Mouse (Mus musculus): Measurements from ENCODE around the gene Slc9b1. TPM values are rescaled to one million over a fixed set of nuclear protein-coding genes. Genes with fewer than 3 reads are reported as not detected.

The Slc9b1 gene
- polyA plus RNA-seq, 1 experiment from 2014 or later = not detected

GRCm38 (mm10) chr3:135397112-135397511 is 49.3 kb downstream of the Slc9b1 start:
- Histone ChIP-seq H3K9me3 (ENCODE audit: control insufficient read depth, low read length) (no peaks in the 10 kb centered on the region), H3K9ac (ENCODE audit: low read depth, low read length) (no peak overlapping the region), H3K4me2 (replicated peaks; ENCODE audit: low read depth, low read length) (no peak overlapping the region), H3K4me1 (replicated peaks; ENCODE audit: control insufficient read depth, insufficient read depth, low read length) (no peaks in the 10 kb centered on the region), H3K27me3 (ENCODE audit: control insufficient read depth, insufficient read depth, low read length) (no peaks in the 10 kb centered on the region), H3K27ac (ENCODE audit: low read depth, low read length) (no peak overlapping the region), H3K4me3 (ENCODE audit: low read depth, low read length) (no peak overlapping the region), H3K36me3 (ENCODE audit: control insufficient read depth, insufficient read depth, low read length) (no peaks in the 10 kb centered on the region)
- ATAC-seq (ENCODE audit: low FRiP score) (no peak), DNase-seq (ENCODE audit: low spot score) (no peak)

DNA sequence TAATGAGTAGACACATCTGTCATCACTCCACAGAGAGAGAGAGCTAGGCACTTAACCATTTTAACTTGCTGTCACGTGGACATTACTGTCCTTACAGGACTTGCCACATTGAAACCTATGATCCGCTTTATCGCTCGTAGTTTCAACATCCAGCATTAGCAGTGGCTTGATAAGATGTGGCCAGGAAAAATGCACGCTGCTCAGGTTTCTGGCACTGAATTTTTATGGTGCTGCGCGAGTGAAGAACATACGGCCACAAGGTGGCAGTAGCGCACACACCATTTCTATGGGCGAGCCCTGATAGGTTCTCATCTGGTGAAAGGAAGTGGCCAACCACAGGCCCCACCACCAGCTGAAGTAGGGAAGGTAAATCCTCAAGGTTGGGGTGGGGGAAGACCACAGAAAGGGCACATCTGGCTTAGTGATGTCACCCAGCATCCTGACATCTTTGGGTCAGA is 54.4 kb downstream of the Slc9b1 start:
- H3K4me2 ChIP-seq (replicated peaks; ENCODE audit: low read depth, low read length) = no peak overlapping the region
- H3K9me3 ChIP-seq (ENCODE audit: control insufficient read depth, low read length) = no peaks in the 10 kb centered on the region
- H3K9ac ChIP-seq (ENCODE audit: low read depth, low read length) = no peak overlapping the region
- H3K4me3 ChIP-seq (ENCODE audit: low read depth, low read length) = no peak overlapping the region
- WGBS = 16% methylated on average over 10 of the region's 10 CpGs
- H3K4me1 ChIP-seq (replicated peaks; ENCODE audit: control insufficient read depth, insufficient read depth, low read length) = no peaks in the 10 kb centered on the region
- H3K27ac ChIP-seq (ENCODE audit: low read depth, low read length) = no peak overlapping the region
- H3K27me3 ChIP-seq (ENCODE audit: control insufficient read depth, insufficient read depth, low read length) = no peaks in the 10 kb centered on the region
- DNase-seq (ENCODE audit: low spot score) = peak; percentile 91
- ATAC-seq (ENCODE audit: low FRiP score) = peak; percentile 78
- no peaks in the 10 kb centered on the region for H3K36me3 ChIP-seq (ENCODE audit: control insufficient read depth, insufficient read depth, low read length)

DNA sequence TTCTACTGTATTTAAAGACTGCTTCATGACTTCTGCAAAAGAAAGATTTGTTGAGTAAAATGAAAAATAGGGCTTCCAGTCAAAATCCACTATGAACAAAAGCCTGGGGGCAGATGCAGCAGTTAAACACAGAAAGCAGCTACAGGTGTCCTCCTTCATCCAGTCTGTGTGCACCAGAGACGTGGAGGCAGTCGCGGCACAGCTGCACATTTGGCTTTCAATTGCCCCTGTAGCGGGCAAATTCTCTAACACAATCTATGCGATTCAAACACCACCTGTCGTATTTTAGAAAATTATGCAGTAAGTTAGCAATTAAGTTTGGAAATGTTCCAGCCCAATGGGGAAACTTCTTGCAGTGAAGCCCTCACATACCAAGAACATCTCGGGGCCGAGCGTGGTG is 55.4 kb downstream of the Slc9b1 start:
- Histone ChIP-seq H3K27ac (ENCODE audit: low read depth, low read length) (no peak overlapping the region), H3K36me3 (ENCODE audit: control insufficient read depth, insufficient read depth, low read length) (no peaks in the 10 kb centered on the region), H3K9ac (ENCODE audit: low read depth, low read length) (no peak overlapping the region), H3K4me3 (ENCODE audit: low read depth, low read length) (no peak overlapping the region), H3K4me2 (replicated peaks; ENCODE audit: low read depth, low read length) (no peak overlapping the region), H3K27me3 (ENCODE audit: control insufficient read depth, insufficient read depth, low read length) (no peaks in the 10 kb centered on the region), H3K4me1 (replicated peaks; ENCODE audit: control insufficient read depth, insufficient read depth, low read length) (no peaks in the 10 kb centered on the region), H3K9me3 (ENCODE audit: control insufficient read depth, low read length) (no peaks in the 10 kb centered on the region)
- WGBS = 91% methylated on average over 9 of the region's 9 CpGs
- DNase-seq (ENCODE audit: low spot score) (no peak), ATAC-seq (ENCODE audit: low FRiP score) (no peak)

DNA sequence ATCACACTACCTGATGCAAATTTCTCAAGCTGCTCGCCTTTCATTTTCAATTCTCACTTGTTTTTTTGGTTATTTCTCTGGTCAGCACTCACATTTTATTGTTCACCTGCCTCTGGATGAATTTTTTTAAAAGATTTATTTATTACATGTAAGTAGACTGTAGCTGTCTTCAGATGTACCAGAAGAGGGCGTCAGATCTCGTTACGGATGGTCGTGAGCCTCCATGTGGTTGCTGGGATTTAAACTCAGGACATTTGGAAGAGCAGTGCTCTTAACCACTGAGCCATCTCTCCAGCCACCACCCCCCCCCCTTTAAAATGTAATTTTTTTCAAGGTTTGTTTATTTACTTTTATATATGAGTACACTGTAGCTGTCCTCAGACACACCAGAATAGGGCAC is 56.0 kb downstream of the Slc9b1 start:
- H3K4me2 ChIP-seq (replicated peaks; ENCODE audit: low read depth, low read length) = no peak overlapping the region
- H3K4me3 ChIP-seq (ENCODE audit: low read depth, low read length) = no peak overlapping the region
- no peaks in the 10 kb centered on the region for H3K9me3 ChIP-seq (ENCODE audit: control insufficient read depth, low read length)
- 78% methylated on average over 5 of the region's 5 CpGs for WGBS
- H3K9ac ChIP-seq (ENCODE audit: low read depth, low read length) = no peak overlapping the region
- H3K4me1 ChIP-seq (replicated peaks; ENCODE audit: control insufficient read depth, insufficient read depth, low read length) = no peaks in the 10 kb centered on the region
- DNase-seq (ENCODE audit: low spot score) (no peak), ATAC-seq (ENCODE audit: low FRiP score) (no peak)
- H3K27me3 ChIP-seq (ENCODE audit: control insufficient read depth, insufficient read depth, low read length) = no peaks in the 10 kb centered on the region
- H3K27ac ChIP-seq (ENCODE audit: low read depth, low read length) = no peak overlapping the region
- H3K36me3 ChIP-seq (ENCODE audit: control insufficient read depth, insufficient read depth, low read length) = no peaks in the 10 kb centered on the region

DNA sequence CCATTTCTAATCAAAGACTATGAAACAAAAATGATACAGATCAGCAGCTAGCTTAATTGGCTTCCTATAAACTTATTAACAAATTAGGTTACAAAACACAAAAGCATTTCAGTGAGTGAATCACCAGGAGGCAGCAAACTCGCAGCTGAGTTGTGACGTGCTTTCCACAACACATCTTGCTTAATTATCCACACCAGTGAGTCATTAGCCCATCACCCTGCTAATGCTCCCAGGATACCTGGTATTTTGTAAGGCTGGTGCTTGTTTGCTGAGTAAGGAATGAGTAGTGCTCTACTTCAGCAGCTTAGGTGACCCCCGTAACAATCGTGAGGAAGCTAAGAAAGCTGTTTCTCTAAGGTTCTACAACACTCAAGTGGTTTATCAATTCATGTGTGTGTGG is 56.8 kb downstream of the Slc9b1 start:
- no peak overlapping the region for H3K9ac ChIP-seq (ENCODE audit: low read depth, low read length)
- 85% methylated on average over 4 of the region's 4 CpGs for WGBS

GRCm38 (mm10) chr3:135407351-135407750 is 59.5 kb downstream of the Slc9b1 start:
- Histone ChIP-seq H3K9ac (ENCODE audit: low read depth, low read length) (no peak overlapping the region), H3K9me3 (ENCODE audit: control insufficient read depth, low read length) (no peaks in the 10 kb centered on the region), H3K4me1 (replicated peaks; ENCODE audit: control insufficient read depth, insufficient read depth, low read length) (no peaks in the 10 kb centered on the region), H3K27ac (ENCODE audit: low read depth, low read length) (no peak overlapping the region), H3K4me3 (ENCODE audit: low read depth, low read length) (no peak overlapping the region), H3K36me3 (ENCODE audit: control insufficient read depth, insufficient read depth, low read length) (0 out of 2 replicates have a peak, but pooled peaks cover 3% of the 10 kb centered on the region), H3K4me2 (replicated peaks; ENCODE audit: low read depth, low read length) (no peak overlapping the region), H3K27me3 (ENCODE audit: control insufficient read depth, insufficient read depth, low read length) (no peaks in the 10 kb centered on the region)
- DNase-seq (ENCODE audit: low spot score) (no peak), ATAC-seq (ENCODE audit: low FRiP score) (no peak)
- 87% methylated on average over 8 of the region's 9 CpGs for WGBS

More for the DNA sequence above, 56.8 kb downstream of the Slc9b1 start:
- DNase-seq (ENCODE audit: low spot score) = no peak
- H3K36me3 ChIP-seq (ENCODE audit: control insufficient read depth, insufficient read depth, low read length) = 0 out of 2 replicates have a peak, but pooled peaks cover 2% of the 10 kb centered on the region
- no peaks in the 10 kb centered on the region for H3K27me3 ChIP-seq (ENCODE audit: control insufficient read depth, insufficient read depth, low read length)
- no peaks in the 10 kb centered on the region for H3K4me1 ChIP-seq (replicated peaks; ENCODE audit: control insufficient read depth, insufficient read depth, low read length)
- H3K4me2 ChIP-seq (replicated peaks; ENCODE audit: low read depth, low read length) = no peak overlapping the region
- H3K27ac ChIP-seq (ENCODE audit: low read depth, low read length) = no peak overlapping the region
- H3K9me3 ChIP-seq (ENCODE audit: control insufficient read depth, low read length) = no peaks in the 10 kb centered on the region
- no peak overlapping the region for H3K4me3 ChIP-seq (ENCODE audit: low read depth, low read length)
- no peak for ATAC-seq (ENCODE audit: low FRiP score)

GRCm38 (mm10) chr3:135409219-135409618 is 61.4 kb downstream of the Slc9b1 start:
- Histone ChIP-seq H3K4me1 (replicated peaks; ENCODE audit: control insufficient read depth, insufficient read depth, low read length) (no peaks in the 10 kb centered on the region), H3K4me2 (replicated peaks; ENCODE audit: low read depth, low read length) (no peak overlapping the region), H3K27ac (ENCODE audit: low read depth, low read length) (no peak overlapping the region), H3K36me3 (ENCODE audit: control insufficient read depth, insufficient read depth, low read length) (0 out of 2 replicates have a peak, but pooled peaks cover 3% of the 10 kb centered on the region), H3K27me3 (ENCODE audit: control insufficient read depth, insufficient read depth, low read length) (no peaks in the 10 kb centered on the region), H3K4me3 (ENCODE audit: low read depth, low read length) (no peak overlapping the region), H3K9ac (ENCODE audit: low read depth, low read length) (no peak overlapping the region), H3K9me3 (ENCODE audit: control insufficient read depth, low read length) (no peaks in the 10 kb centered on the region)
- no peak for DNase-seq (ENCODE audit: low spot score)
- no peak for ATAC-seq (ENCODE audit: low FRiP score)
- 99% methylated on average over 5 of the region's 5 CpGs for WGBS

DNA sequence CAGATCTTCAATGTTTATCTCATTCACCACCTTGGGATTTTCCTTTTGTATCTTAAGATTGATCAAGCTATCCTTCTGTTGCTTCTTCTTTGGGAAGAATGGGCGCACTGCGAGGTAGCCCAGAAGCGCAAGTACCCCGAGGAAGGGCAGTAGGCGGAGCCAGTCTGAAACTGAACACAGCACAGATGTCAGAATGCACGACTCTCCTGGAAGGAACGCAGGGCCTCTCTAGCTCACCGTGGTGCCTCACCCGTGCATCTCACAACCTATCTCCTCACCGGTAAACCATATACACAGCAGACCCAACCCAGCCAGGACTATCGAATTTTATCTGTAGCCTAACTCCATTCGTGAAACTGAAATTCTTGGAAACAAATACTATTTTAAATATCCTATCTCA is 63.2 kb downstream of the Slc9b1 start:
- Histone ChIP-seq H3K9me3 (ENCODE audit: control insufficient read depth, low read length) (no peaks in the 10 kb centered on the region), H3K9ac (ENCODE audit: low read depth, low read length) (no peak overlapping the region), H3K4me2 (replicated peaks; ENCODE audit: low read depth, low read length) (no peak overlapping the region), H3K27me3 (ENCODE audit: control insufficient read depth, insufficient read depth, low read length) (no peaks in the 10 kb centered on the region), H3K4me1 (replicated peaks; ENCODE audit: control insufficient read depth, insufficient read depth, low read length) (no peaks in the 10 kb centered on the region), H3K36me3 (ENCODE audit: control insufficient read depth, insufficient read depth, low read length) (0 out of 2 replicates have a peak, but pooled peaks cover 3% of the 10 kb centered on the region), H3K27ac (ENCODE audit: low read depth, low read length) (no peak overlapping the region), H3K4me3 (ENCODE audit: low read depth, low read length) (no peak overlapping the region)
- no peak for ATAC-seq (ENCODE audit: low FRiP score)
- no peak for DNase-seq (ENCODE audit: low spot score)
- WGBS = 88% methylated on average over 12 of the region's 12 CpGs

- H3K36me3 ChIP-seq (ENCODE audit: control insufficient read depth, insufficient read depth, low read length) = 0 out of 2 replicates have a peak, but pooled peaks cover 3% of the 10 kb centered on the region
Observed at GRCm38 (mm10) chr3:135411824-135412223, 64.0 kb downstream of the Slc9b1 start.

More at GRCm38 (mm10) chr3:135411824-135412223, 64.0 kb downstream of the Slc9b1 start:
- H3K9me3 ChIP-seq (ENCODE audit: control insufficient read depth, low read length) = no peaks in the 10 kb centered on the region
- peak; percentile 32 for DNase-seq (ENCODE audit: low spot score)
- H3K27ac ChIP-seq (ENCODE audit: low read depth, low read length) = peak overlapping the region; percentile 17; the same call in 1 of the 2 replicates
- peak; percentile 73 for ATAC-seq (ENCODE audit: low FRiP score)
- H3K27me3 ChIP-seq (ENCODE audit: control insufficient read depth, insufficient read depth, low read length) = no peaks in the 10 kb centered on the region
- H3K4me1 ChIP-seq (replicated peaks; ENCODE audit: control insufficient read depth, insufficient read depth, low read length) = no peaks in the 10 kb centered on the region
- H3K9ac ChIP-seq (ENCODE audit: low read depth, low read length) = no peak overlapping the region
- H3K4me2 ChIP-seq (replicated peaks; ENCODE audit: low read depth, low read length) = no peak overlapping the region
- 39% methylated on average over 9 of the region's 9 CpGs for WGBS
- no peak overlapping the region for H3K4me3 ChIP-seq (ENCODE audit: low read depth, low read length)
